Mouse (Mus musculus): ENCODE results near the gene Eif2b3. TPM values are rescaled to one million over a fixed set of nuclear protein-coding genes. Genes with fewer than 3 reads are reported as not detected.

The Eif2b3 gene
- total and polyA plus RNA-seq, 3 experiments, result 6.5 to 31.8 (median 28.1) TPM

DNA sequence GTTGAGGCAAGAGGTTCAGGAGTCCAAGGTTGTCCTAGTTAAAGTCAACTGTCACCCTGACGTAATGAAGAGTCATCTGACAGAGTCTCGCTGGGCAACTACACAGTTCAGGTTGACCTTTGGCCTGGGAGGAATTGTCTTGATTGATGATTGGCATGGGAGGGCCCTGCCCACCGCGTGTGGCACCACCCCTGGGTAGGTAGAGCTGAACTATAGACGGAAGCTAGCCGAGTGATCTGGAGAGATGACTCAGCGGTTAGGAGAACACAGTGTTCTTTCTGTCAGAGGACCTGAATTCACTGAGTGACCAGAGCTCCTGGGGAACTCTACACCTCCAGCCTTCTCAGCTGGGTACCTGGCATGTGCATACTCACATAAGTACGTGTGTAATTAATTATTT is 116.8 kb downstream of the Eif2b3 start:
- Histone ChIP-seq H3K27me3 (ENCODE audit: insufficient read depth, low read length) (peaks cover 13% of the 10 kb centered on the region; the same call in 1 of the 2 replicates), H3K36me3 (replicated peaks) (peaks cover 15% of the 10 kb centered on the region), H3K9me3 (replicated peaks) (no peaks in the 10 kb centered on the region), H3K4me1 (ENCODE audit: insufficient read depth, low read depth, low read length) (peaks cover 71% of the 10 kb centered on the region), H3K4me3 (ENCODE audit: low read depth, low read length) (peak overlapping the region; percentile 7; the same call in 1 of the 2 replicates)
- ATAC-seq (ENCODE audit: extremely low read depth, insufficient number of reproducible peaks, low FRiP score, poor library complexity, severe bottlenecking) (peak; percentile 68), DNase-seq (ENCODE audit: low spot score) (peak; percentile 66)
- TF ChIP-seq CTCF (IDR thresholded peaks at IDR 0.05; ENCODE audit: low read depth, low read length) (no peak), TAL1 (conservative IDR thresholded peaks at IDR 0.05; ENCODE audit: low read depth, low read length) (no peak), POLR2AphosphoS5 (IDR thresholded peaks at IDR 0.05; ENCODE audit: insufficient replicate concordance, low read depth, low read length) (no peak), GATA1 (IDR thresholded peaks at IDR 0.05; ENCODE audit: borderline replicate concordance, low read length) (no peak), GATA2 (IDR thresholded peaks at IDR 0.05; ENCODE audit: borderline replicate concordance, low read depth, low read length) (no peak)

Other genes with a start within 250 kb of the Eif2b3 start
- gene Toe1, start 211.8 kb upstream of the Eif2b3 start, total RNA-seq (2014; fragmentation: Nextera tagmentation), result 12.5 and 15.3 TPM in 2 replicates
- gene Toe1, start 211.8 kb upstream of the Eif2b3 start, total RNA-seq (2017), result 37.3 and 46.1 TPM in 2 replicates
- gene Toe1, start 211.8 kb upstream of the Eif2b3 start, polyA plus RNA-seq (2012), result 2.5 and 3.5 TPM in 2 replicates
- gene Mutyh, start 211.7 kb upstream of the Eif2b3 start, total RNA-seq (2014; fragmentation: Nextera tagmentation), result 15.9 and 23.3 TPM in 2 replicates
- gene Mutyh, start 211.7 kb upstream of the Eif2b3 start, total RNA-seq (2017), result 5.1 and 6.1 TPM in 2 replicates
- 17.9 and 18.7 TPM in 2 replicates for gene Mutyh, start 211.7 kb upstream of the Eif2b3 start, polyA plus RNA-seq (2012)
- gene Hpdl, start 197.7 kb upstream of the Eif2b3 start, total RNA-seq (2014; fragmentation: Nextera tagmentation), result not detected in 2 replicates
- gene Hpdl, start 197.7 kb upstream of the Eif2b3 start, total RNA-seq (2017), result 0.06 TPM in 1 of 2 replicates, not detected in the other
- gene Hpdl, start 197.7 kb upstream of the Eif2b3 start, polyA plus RNA-seq (2012), result not detected in 2 replicates
- gene Zswim5, start 142.0 kb upstream of the Eif2b3 start, total RNA-seq (2014; fragmentation: Nextera tagmentation), result not detected in 2 replicates
- 0.06 and 0.11 TPM in 2 replicates for gene Zswim5, start 142.0 kb upstream of the Eif2b3 start, total RNA-seq (2017)
- not detected in 2 replicates for gene Zswim5, start 142.0 kb upstream of the Eif2b3 start, polyA plus RNA-seq (2012)
- gene Urod, start 25.0 kb upstream of the Eif2b3 start, total RNA-seq (2014; fragmentation: Nextera tagmentation), result 93.9 and 97.7 TPM in 2 replicates
- 85.4 and 99.8 TPM in 2 replicates for gene Urod, start 25.0 kb upstream of the Eif2b3 start, total RNA-seq (2017)
- 18.8 and 35.6 TPM in 2 replicates for gene Urod, start 25.0 kb upstream of the Eif2b3 start, polyA plus RNA-seq (2012)
- 12.0 and 12.5 TPM in 2 replicates for gene Hectd3, start 24.1 kb upstream of the Eif2b3 start, total RNA-seq (2014; fragmentation: Nextera tagmentation)
- 19.2 TPM in 2 replicates for gene Hectd3, start 24.1 kb upstream of the Eif2b3 start, total RNA-seq (2017)
- gene Hectd3, start 24.1 kb upstream of the Eif2b3 start, polyA plus RNA-seq (2012), result 14.3 and 25.8 TPM in 2 replicates
- gene Ptch2, start 76.7 kb downstream of the Eif2b3 start, total RNA-seq (2014; fragmentation: Nextera tagmentation), result 3.3 TPM in 1 of 2 replicates, not detected in the other
- 0.38 TPM in 1 of 2 replicates, not detected in the other for gene Ptch2, start 76.7 kb downstream of the Eif2b3 start, total RNA-seq (2017)
- not detected in 2 replicates for gene Ptch2, start 76.7 kb downstream of the Eif2b3 start, polyA plus RNA-seq (2012)
- gene Btbd19, start 106.3 kb downstream of the Eif2b3 start, total RNA-seq (2014; fragmentation: Nextera tagmentation), result 34.6 and 46.3 TPM in 2 replicates
- gene Btbd19, start 106.3 kb downstream of the Eif2b3 start, total RNA-seq (2017), result 12.3 and 12.8 TPM in 2 replicates
- 20.0 and 33.5 TPM in 2 replicates for gene Btbd19, start 106.3 kb downstream of the Eif2b3 start, polyA plus RNA-seq (2012)
- gene Tctex1d4, start 107.4 kb downstream of the Eif2b3 start, total RNA-seq (2014; fragmentation: Nextera tagmentation), result 1.7 TPM in 1 of 2 replicates, not detected in the other
- gene Tctex1d4, start 107.4 kb downstream of the Eif2b3 start, total RNA-seq (2017), result 1.8 TPM in 2 replicates
- 2.4 and 3.3 TPM in 2 replicates for gene Tctex1d4, start 107.4 kb downstream of the Eif2b3 start, polyA plus RNA-seq (2012)
- gene Plk3, start 114.6 kb downstream of the Eif2b3 start, total RNA-seq (2014; fragmentation: Nextera tagmentation), result 1.4 and 1.9 TPM in 2 replicates
- gene Plk3, start 114.6 kb downstream of the Eif2b3 start, total RNA-seq (2017), result 5.2 and 6.4 TPM in 2 replicates
- gene Plk3, start 114.6 kb downstream of the Eif2b3 start, polyA plus RNA-seq (2012), result 4.4 and 6.0 TPM in 2 replicates
- 2,089 and 2,273 TPM in 2 replicates for gene Rps8, start 136.8 kb downstream of the Eif2b3 start, total RNA-seq (2014; fragmentation: Nextera tagmentation)
- gene Rps8, start 136.8 kb downstream of the Eif2b3 start, total RNA-seq (2017), result 1,736 TPM in 2 replicates
- gene Rps8, start 136.8 kb downstream of the Eif2b3 start, polyA plus RNA-seq (2012), result 2,887 and 5,494 TPM in 2 replicates
- 50.6 and 62.8 TPM in 2 replicates for gene Kif2c, start 163.2 kb downstream of the Eif2b3 start, total RNA-seq (2014; fragmentation: Nextera tagmentation)
- gene Kif2c, start 163.2 kb downstream of the Eif2b3 start, total RNA-seq (2017), result 50.6 and 52.0 TPM in 2 replicates
- gene Kif2c, start 163.2 kb downstream of the Eif2b3 start, polyA plus RNA-seq (2012), result 7.1 and 8.6 TPM in 2 replicates
- gene Tmem53, start 232.5 kb downstream of the Eif2b3 start, total RNA-seq (2014; fragmentation: Nextera tagmentation), result 0.90 TPM in 1 of 2 replicates, not detected in the other
- 0.16 TPM in 1 of 2 replicates, not detected in the other for gene Tmem53, start 232.5 kb downstream of the Eif2b3 start, total RNA-seq (2017)
- 0.07 and 0.08 TPM in 2 replicates for gene Tmem53, start 232.5 kb downstream of the Eif2b3 start, polyA plus RNA-seq (2012)
- not detected in 2 replicates for gene Armh1, start 232.7 kb downstream of the Eif2b3 start, total RNA-seq (2014; fragmentation: Nextera tagmentation)
- gene Armh1, start 232.7 kb downstream of the Eif2b3 start, total RNA-seq (2017), result not detected in 2 replicates
- gene Armh1, start 232.7 kb downstream of the Eif2b3 start, polyA plus RNA-seq (2012), result not detected in 2 replicates

All from G1E (cell line).